Mouse (Mus musculus): ENCODE measurements around the gene Fst.
A peak's percentile ranks its signal among the peaks of the same experiment; 100 is the strongest.

Fst gene

DNA sequence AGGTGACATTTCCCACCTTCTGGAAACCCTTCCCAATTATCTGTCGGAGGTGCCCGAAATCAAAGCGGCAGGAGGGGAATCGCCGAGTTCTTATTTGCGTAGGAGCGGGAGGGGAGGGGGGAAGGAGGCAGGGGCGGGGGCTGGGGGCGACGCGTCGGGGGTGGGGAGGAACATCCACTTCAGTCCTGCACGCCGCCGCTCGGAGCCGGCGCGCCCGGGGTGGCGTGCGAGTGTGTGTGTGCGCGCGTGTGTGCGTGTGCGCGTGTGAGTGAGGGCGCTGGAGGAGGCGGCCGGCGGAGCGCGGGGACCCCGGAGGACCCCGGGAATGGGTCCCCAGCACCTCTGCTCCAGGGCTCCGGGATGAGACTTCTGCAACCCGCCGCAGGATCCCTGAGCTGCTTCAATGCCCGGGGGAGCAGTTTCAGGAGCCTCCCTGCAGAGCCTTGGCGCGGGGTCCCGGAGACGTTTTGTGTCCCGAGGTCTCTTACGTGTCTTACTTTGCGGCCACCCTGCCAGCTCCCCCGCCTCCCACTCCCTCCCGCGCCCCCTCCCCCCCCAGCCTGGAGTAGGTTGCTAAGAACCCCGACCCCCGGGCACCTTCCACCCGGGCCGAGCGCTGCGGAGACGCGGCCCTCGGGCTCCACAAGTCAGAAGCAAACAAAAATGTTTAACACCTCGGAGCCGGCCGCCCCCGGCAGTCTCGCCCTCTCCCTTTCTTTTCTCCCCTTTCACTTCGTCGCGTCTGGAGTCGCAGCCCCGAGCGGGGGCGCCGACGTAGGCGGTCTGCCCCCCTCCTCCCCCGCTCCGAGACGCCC lies at the start of gene Fst:
Fst (minus strand) TSS at position 66 of the 815 bp plus-strand sequence.
- DNase-seq: peak; percentile 36 to 39

GRCm38 (mm10) chr13:114493826-114494225 lies 35.1 kb upstream of the Fst start:
- no peak for DNase-seq

DNA sequence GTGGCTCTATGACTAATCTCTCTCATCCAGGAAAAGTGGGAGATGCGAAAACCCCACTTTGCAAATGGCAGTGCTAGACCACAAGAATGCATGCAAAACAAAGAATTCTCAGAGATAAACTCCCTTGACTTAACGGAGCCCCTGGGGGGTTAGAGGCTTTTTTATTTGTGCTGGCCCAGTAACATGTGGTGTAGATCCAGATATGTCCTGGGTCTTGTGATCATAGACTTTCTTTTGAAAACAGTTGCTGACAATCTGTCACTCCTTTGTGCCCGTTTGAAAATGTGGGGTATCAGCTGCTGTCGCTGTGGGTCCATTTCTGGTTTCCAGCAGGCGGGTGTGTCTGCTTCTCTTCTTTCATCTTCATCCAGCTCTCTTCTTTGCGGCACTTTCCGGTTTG lies 29.4 kb upstream of the Fst start:
- DNase-seq: peak; percentile 13 to 22

DNA sequence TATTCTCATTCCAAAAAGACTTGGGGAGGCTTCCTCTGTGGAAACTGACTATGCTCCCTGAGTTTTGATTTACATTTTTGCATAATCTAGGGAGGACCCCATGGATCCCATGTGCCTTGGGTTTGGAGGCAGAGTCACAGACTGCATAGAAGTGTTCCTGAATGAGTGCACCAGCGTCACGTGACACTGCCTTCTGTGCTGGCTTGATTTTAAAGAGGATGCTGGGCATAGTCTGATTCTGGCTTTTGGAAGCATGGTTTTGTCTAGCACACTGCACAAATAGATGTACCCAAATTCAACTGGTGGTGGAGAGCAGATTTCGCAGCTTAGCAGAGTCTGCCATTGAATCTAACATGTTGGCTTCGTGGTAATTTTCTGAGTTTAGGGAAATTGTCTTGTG lies 19.6 kb upstream of the Fst start:
- DNase-seq: peak; percentile 10 to 11

DNA sequence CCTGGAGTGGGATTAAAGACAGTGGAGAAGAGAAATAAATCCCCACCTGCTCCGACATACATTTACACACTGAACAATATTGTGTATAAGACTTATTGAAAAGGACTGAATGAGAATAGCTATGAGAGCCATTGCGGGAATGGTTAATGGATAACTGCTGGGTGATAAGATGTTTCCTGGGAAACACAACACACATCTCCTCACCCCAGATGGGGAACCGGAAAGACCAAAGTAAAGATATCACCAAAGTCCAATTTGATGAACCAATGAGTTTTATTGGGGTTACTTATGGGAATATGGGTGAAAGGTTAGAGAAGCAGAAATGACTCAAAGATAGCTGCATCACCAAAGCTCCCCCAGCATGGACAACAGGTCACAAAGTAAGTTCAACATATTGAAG lies 11.2 kb upstream of the Fst start:
- no peak for DNase-seq

- no peak for DNase-seq
These were observed 7.6 kb upstream of the Fst start for GRCm38 (mm10) chr13:114466269-114466919.

DNA sequence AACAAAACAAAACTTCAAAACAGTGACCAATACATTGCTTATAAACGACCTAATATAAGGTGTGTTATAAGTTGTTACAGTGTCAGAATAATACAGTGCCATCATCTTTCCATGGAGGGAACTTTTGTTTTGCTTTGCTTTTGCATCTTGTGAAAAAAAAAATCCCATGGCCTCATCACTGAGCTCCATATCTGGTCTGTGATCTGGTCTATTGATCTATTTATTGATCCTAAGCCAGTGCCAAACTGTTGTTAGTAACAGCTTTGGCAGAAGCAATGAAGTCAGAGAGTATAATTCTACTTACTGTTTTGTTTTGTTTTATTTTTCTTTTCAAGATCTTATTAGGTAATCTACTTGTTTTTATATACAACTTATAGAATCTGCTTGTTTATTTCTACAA lies 6.6 kb upstream of the Fst start:
- no peak for DNase-seq

DNA sequence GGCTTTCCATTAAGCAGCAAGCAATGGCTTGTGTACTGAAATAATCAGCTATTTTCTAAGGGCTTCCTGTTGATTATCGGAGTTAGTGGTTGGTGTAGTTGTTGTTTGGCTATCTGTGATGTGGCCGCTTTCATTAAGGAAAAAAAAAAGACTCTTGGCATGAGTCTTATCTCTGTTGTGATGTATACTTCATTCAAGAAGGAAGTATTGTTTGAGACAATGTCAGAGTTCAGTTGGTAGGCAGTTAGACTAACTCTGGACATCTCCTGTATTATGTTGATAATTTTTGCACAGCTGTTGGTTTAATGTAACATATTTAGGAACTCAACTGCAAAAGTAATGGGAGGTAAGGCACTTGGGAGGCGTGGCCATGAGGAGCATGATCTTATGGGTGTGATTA lies 6.1 kb upstream of the Fst start:
- no peak for DNase-seq

GRCm38 (mm10) chr13:114462548-114463408 lies 4.0 kb upstream of the Fst start:
- DNase-seq: no peak

DNA sequence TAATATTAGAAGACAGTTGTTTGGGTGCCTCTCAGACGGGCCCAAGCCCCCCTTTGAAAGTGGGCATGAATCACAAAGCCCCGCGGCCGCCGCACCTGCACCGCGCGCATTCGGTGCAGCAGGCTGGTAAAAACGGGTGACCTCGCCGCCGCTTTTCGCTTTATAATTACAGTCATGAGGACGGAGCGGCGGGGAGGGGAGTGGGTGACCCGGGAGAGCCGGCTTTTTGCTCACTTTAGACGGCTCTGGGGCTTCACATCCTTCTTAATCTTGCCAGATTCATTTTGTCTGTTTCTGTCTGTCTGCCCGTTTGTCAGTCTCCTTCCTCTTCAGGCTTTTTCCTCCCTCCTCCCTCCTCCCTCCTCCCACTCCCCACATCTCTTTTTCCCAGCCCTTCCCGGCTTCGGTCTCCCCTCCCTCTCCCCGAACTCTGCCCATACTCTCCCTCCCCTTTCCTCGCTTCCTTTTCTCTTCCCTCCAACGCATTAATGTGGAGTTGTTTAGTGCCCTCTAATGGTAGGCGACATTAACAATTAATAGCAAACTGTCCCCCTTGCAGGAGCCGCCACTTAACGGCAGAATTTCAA lies 1.6 kb upstream of the Fst start:
- DNase-seq: peak; percentile 70 to 80

GRCm38 (mm10) chr13:114459701-114460160 lies 980 bp upstream of the Fst start:
- DNase-seq: peak in 1 of 2 experiments; percentile 9

DNA sequence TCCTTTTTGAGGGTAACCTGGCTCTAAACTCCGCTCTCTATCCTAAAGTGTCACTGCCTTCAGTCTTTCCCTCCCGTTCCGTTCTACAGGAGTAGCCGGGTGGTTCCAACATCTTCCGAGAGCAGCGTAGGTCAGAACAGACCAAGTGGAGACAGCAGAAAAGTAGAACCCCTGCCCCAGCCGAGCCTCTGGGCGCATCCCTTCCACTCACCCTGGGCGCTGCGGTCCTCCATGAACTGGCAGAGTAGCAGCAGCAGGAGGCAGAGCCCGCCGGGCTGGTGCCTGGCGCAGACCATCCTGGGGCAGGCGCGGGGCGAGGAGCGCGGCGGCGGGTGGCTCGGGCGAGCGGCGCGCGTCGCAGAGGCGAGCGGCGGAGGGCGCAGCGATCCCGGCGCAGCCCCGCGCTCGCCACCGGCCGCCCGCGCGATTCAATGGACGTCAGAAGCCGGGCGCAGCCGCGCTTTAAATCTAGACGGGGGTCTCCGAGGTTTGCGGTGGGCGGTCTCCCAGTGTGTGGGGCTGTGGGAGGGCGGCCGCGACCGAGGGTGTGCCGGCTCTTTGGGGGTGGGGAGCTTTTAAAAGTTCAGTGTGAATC lies 363 bp downstream of the Fst start:
- DNase-seq: peak; percentile 53 to 57

DNA sequence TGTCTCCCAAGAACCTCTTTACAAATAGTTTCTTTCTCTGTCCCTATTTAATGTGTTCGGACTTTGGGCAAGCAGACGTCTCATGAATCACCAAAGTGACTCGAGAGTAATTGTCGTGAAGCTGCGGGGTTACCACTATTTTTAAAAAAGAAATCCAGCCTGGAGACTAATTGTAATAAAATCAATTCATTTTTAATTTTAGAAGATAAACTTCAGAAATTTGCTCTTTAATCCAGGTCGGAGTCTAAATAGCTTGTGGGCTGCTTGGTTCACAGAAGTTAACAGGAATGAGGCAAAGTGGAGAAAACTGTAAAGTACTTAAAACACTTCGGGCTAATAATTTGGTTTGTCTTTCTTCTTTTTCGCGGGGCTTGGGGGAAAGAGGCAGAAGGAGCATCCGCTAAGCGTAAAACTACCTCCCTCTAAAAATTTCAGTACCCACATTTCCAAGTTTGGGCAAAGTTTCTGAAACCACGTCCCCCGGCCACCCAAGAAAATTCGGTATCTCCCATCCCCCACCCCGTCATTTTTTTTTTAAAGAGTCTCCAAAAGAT lies 1.1 kb downstream of the Fst start:
- DNase-seq: no peak

DNA sequence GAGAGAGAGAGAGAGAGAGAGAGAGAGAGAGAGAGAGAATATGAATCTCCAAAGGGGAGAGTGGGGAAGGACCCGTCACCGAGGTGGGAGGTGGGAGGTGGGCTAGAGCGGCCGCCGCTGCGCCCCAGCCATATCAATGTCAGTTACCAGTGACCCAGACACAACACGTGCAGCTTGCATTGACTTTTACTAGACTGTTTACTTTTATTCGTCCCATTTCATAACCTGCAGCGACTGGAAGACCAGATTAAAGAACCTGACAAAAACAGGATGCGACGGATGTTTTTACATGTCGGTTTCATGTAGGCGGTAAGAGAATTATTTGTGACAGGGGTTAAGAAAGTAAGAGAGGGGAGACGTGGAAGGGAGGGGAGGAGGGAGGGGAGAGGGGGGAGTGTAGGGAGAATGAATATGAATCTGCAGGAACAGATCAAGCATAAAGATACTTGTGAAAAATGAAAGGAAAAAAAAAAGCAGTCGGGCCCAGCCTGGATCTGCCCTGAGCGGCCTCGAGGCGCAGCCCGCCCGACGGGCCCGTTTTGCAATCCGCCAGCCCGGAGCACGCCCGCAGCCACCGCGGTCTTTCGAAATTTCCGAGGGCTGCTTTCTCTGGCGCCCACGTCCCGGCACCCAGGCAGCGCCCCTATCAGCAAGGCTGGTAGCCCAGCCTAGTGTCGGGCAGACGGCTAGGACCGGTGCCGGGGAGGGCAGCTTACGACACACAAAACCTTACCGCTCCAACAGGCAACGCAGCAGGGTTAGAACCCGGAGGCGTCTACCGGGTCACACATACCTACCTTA lies 1.8 kb downstream of the Fst start:
- DNase-seq: peak; percentile 22 to 29

GRCm38 (mm10) chr13:114456224-114456623 lies 2.5 kb downstream of the Fst start:
- DNase-seq: peak; percentile 63 to 67

- DNase-seq: peak; percentile 3 to 6
These were observed 3.0 kb downstream of the Fst start for GRCm38 (mm10) chr13:114455788-114456187.

DNA sequence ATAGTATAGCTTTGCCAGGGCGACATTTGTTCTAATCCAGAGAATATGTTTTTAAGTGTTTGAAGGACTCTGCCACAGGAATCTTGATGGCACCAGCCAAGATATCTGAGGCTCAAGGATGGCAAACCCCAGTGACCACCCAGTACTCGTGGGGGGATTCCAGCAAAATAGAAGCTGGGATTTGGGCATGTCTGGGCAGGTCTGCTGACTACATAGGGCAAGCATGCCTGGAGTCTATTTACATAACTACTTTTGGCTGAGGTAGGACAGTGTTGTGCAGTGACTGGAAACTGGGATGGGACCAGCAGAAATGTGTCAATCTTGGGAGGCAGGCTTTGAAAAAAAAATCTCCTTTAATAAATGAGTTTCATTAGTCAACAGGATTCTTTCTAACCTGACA lies 11.5 kb downstream of the Fst start:
- DNase-seq: no peak

DNA sequence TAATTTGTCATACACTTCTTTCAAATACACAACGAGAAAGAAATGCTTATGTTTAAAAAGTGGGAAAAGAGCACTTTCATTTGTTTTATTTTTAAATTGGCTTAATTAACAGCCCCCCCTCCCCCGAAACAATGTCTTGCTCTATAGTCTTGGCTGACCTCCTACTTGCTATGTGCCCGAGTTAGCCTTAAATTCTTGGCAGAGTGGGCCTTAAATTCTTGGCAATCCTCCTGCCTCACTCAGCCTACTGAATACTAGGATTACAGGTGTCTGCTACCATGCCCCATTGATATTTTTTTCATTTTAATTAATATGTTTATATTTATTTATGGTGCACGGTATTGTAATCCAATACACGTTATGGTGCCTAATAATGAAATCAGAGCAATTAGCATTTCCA lies 26.3 kb downstream of the Fst start:
- peak; percentile 35 to 40 for DNase-seq

- DNase-seq: no peak
These were observed 33.5 kb downstream of the Fst start for GRCm38 (mm10) chr13:114425230-114425629.

DNA sequence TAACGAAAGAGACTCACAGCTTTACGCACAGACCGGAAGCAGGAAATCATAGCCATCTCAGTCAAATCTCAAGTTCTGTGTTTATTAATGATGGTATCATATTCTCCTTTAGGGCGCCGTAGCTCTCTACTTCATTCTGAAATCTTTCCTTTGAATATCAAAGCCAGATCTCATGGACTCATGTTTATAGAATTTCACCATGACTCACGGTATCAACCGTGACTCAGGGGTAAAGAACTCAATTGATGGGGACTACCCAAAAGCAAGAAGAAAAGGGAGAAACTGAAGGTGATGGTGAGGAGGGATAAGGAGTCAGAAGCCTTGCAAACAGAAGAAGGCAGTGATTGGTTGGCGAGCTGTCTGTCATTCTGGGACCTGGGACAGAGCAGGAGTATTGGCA lies 38.5 kb downstream of the Fst start:
- DNase-seq: no peak

- DNase-seq: no peak
These were observed 39.4 kb downstream of the Fst start for GRCm38 (mm10) chr13:114419364-114419763.

Data from cerebellum, postnatal 10 days (tissue).